Mouse (Mus musculus) MEL (cell line): ENCODE data around the gene Axin1. TPM values are rescaled to one million over a fixed set of nuclear protein-coding genes. Genes with fewer than 3 reads are reported as not detected.

Experiments used
- DNase-seq: peaks from one replicate; pipeline ENCODE4 v3.0.0; 2011; ENCODE audit warnings: low read depth, low spot score
- H3K27ac ChIP-seq: 2 replicates; pipeline ENCODE4 v1.5.1; 2012; ENCODE audit warnings: low read depth, mild to moderate bottlenecking, control low read depth, low read length, moderate library complexity; ENCODE audit not compliant: control insufficient read depth
- H3K27me3 ChIP-seq, 2 experiments: fragments of 150-350 bp in 1 of 2; sonication (generic) in 1 of 2; 2 replicates each; pipeline ENCODE4 v1.6.1; 2012; ENCODE audit warnings: low read length in 2 of 2, mild to moderate bottlenecking in 2 of 2, improper control_type of control experiment in 1 of 2, moderate library complexity in 1 of 2; ENCODE audit not compliant: insufficient read depth in 2 of 2, control insufficient read depth in 1 of 2
- H3K36me3 ChIP-seq, 2 experiments: 2 replicates each; pipeline ENCODE4 v1.6.1; 2012 to 2014; ENCODE audit warnings: low read length in 2 of 2, improper control_type of control experiment in 1 of 2, inconsistent platforms in 1 of 2, mild to moderate bottlenecking in 1 of 2; ENCODE audit not compliant: insufficient read depth in 2 of 2, control insufficient read depth in 1 of 2
- H3K4me1 ChIP-seq, 2 experiments: fragments of 150-350 bp in 1 of 2; sonication (generic) in 1 of 2; 2 replicates each; pipeline ENCODE4 v1.6.1; 2012; ENCODE audit warnings: low read length in 2 of 2, improper control_type of control experiment in 1 of 2, mild to moderate bottlenecking in 1 of 2; ENCODE audit not compliant: insufficient read depth in 2 of 2, control insufficient read depth in 1 of 2
- H3K4me3 ChIP-seq, 2 experiments: fragments of 150-350 bp in 1 of 2; sonication (generic) in 1 of 2; 2 replicates each; pipeline ENCODE4 v1.5.1; 2012; ENCODE audit warnings: low read depth in 2 of 2, low read length in 2 of 2, mild to moderate bottlenecking in 2 of 2, moderate library complexity in 2 of 2, control low read depth in 1 of 2, improper control_type of control experiment in 1 of 2; ENCODE audit not compliant: control insufficient read depth in 1 of 2, insufficient read depth in 1 of 2
- H3K79me2 ChIP-seq: 2 replicates; pipeline ENCODE4 v1.6.1; 2012; ENCODE audit warnings: mild to moderate bottlenecking, low read length, moderate library complexity; ENCODE audit not compliant: control insufficient read depth, poor library complexity, insufficient read depth
- H3K9ac ChIP-seq: 2 replicates; pipeline ENCODE4 v1.6.1; 2012; ENCODE audit warnings: low read depth, mild to moderate bottlenecking, control low read depth, low read length, moderate library complexity; ENCODE audit not compliant: control insufficient read depth, poor library complexity, severe bottlenecking
- H3K9me3 ChIP-seq: fragments of 150-350 bp; sonication (generic); replicated peaks from 2 replicates; pipeline ENCODE4 v1.6.1; 2012; ENCODE audit warnings: mild to moderate bottlenecking, low read length, improper control_type of control experiment, moderate library complexity; ENCODE audit not compliant: insufficient read depth
- BHLHE40 ChIP-seq: IDR thresholded peaks from 2 replicates; pipeline ENCODE4 v1.6.1; 2012; ENCODE audit warnings: low read depth, mild to moderate bottlenecking, inconsistent platforms, low read length, improper control_type of control experiment, borderline replicate concordance
- CHD2 ChIP-seq: IDR thresholded peaks from 2 replicates; pipeline ENCODE4 v1.6.1; 2011; ENCODE audit warnings: low read length, improper control_type of control experiment
- E2F4 ChIP-seq: IDR thresholded peaks from 2 replicates; pipeline ENCODE4 v1.6.1; 2011; ENCODE audit warnings: low read depth, low read length, improper control_type of control experiment, borderline replicate concordance
- EP300 ChIP-seq, 2 experiments: IDR thresholded peaks; 2 replicates each; pipeline ENCODE4 v1.6.1; 2011; ENCODE audit warnings: improper control_type of control experiment in 2 of 2, low read length in 2 of 2, low read depth in 1 of 2, mild to moderate bottlenecking in 1 of 2
- GABPA ChIP-seq: IDR thresholded peaks from 2 replicates; pipeline ENCODE4 v1.6.1; 2012; ENCODE audit warnings: low read depth, mild to moderate bottlenecking, inconsistent platforms, low read length, improper control_type of control experiment, moderate library complexity
- HCFC1 ChIP-seq: IDR thresholded peaks from 2 replicates; pipeline ENCODE4 v1.6.1; 2012; ENCODE audit warnings: low read depth, mild to moderate bottlenecking, inconsistent platforms, low read length, improper control_type of control experiment, moderate library complexity
- JUND ChIP-seq: IDR thresholded peaks from 2 replicates; pipeline ENCODE4 v1.6.1; 2011; ENCODE audit warnings: low read depth, mild to moderate bottlenecking, improper control_type of control experiment, low read length
- MAFK ChIP-seq: IDR thresholded peaks from 2 replicates; pipeline ENCODE4 v1.6.1; 2011; ENCODE audit warnings: low read depth, mild to moderate bottlenecking, low read length, improper control_type of control experiment, borderline replicate concordance
- MAX ChIP-seq: IDR thresholded peaks from 2 replicates; pipeline ENCODE4 v1.6.1; 2011; ENCODE audit warnings: low read length, improper control_type of control experiment
- MAZ ChIP-seq: IDR thresholded peaks from 2 replicates; pipeline ENCODE4 v1.6.1; 2012; ENCODE audit warnings: low read depth, mild to moderate bottlenecking, inconsistent platforms, low read length, improper control_type of control experiment
- MXI1 ChIP-seq: IDR thresholded peaks from 2 replicates; pipeline ENCODE4 v1.6.1; 2011; ENCODE audit warnings: mild to moderate bottlenecking, low read depth, low read length, improper control_type of control experiment
- MYB ChIP-seq: IDR thresholded peaks from 2 replicates; pipeline ENCODE4 v1.6.1; 2011; ENCODE audit warnings: mild to moderate bottlenecking, low read depth, low read length, improper control_type of control experiment
- MYC ChIP-seq: IDR thresholded peaks from 2 replicates; pipeline ENCODE4 v1.6.1; 2011; ENCODE audit warnings: low read depth, mild to moderate bottlenecking, low read length, improper control_type of control experiment, moderate library complexity
- NELFE ChIP-seq: IDR thresholded peaks from 2 replicates; pipeline ENCODE4 v1.6.1; 2011; ENCODE audit warnings: low read depth, low read length, improper control_type of control experiment
- POLR2A ChIP-seq, 2 experiments: IDR thresholded peaks; 2 replicates each; pipeline ENCODE4 v1.6.1; 2011 to 2012; ENCODE audit warnings: low read length in 2 of 2, mild to moderate bottlenecking in 2 of 2, control low read depth in 1 of 2, improper control_type of control experiment in 1 of 2, low read depth in 1 of 2, moderate library complexity in 1 of 2; ENCODE audit not compliant: control insufficient read depth in 1 of 2, insufficient read depth in 1 of 2, poor library complexity in 1 of 2
- POLR2AphosphoS2 ChIP-seq: IDR thresholded peaks from 2 replicates; pipeline ENCODE4 v1.6.1; 2011; ENCODE audit warnings: low read length, improper control_type of control experiment
- POLR2AphosphoS5 ChIP-seq: IDR thresholded peaks from 2 replicates; pipeline ENCODE4 v1.6.1; 2012; ENCODE audit warnings: low read depth, borderline replicate concordance, mild to moderate bottlenecking, inconsistent platforms, low read length, moderate library complexity, mixed read lengths
- RAD21 ChIP-seq: IDR thresholded peaks from 2 replicates; pipeline ENCODE4 v1.6.1; 2011; ENCODE audit warnings: mild to moderate bottlenecking, low read depth, low read length, improper control_type of control experiment
- TBP ChIP-seq: IDR thresholded peaks from 2 replicates; pipeline ENCODE4 v1.8.0; 2011; ENCODE audit warnings: low read depth, low read length, improper control_type of control experiment
- TCF12 ChIP-seq: IDR thresholded peaks from 2 replicates; pipeline ENCODE4 v1.6.1; 2014; ENCODE audit warnings: low read depth, mild to moderate bottlenecking, inconsistent platforms, low read length, improper control_type of control experiment, moderate library complexity
- ZC3H11A ChIP-seq: IDR thresholded peaks from 2 replicates; pipeline ENCODE4 v1.6.1; 2012; ENCODE audit warnings: low read depth, mild to moderate bottlenecking, inconsistent platforms, low read length, improper control_type of control experiment
- ZNF384 ChIP-seq: IDR thresholded peaks from 2 replicates; pipeline ENCODE4 v1.6.1; 2012; ENCODE audit warnings: low read depth, mild to moderate bottlenecking, inconsistent platforms, low read length, improper control_type of control experiment
- polyA plus RNA-seq, 2 experiments: library from polyadenylated mRNA; stranded (reverse) in 1 of 2; unstranded in 1 of 2; fragments of >175 nt in 1 of 2; fragments of >200 nt in 1 of 2; gene quantifications; 2 replicates each; pipeline versions ENCODE4 v1.2.1 to v1.2.4; 2012; ENCODE audit warnings: low replicate concordance in 2 of 2, low read depth in 1 of 2; ENCODE audit not compliant: insufficient read length in 2 of 2, insufficient read depth in 1 of 2, missing spikeins in 1 of 2
- total RNA-seq: library from RNA; depleted of rRNA; stranded (reverse); fragments of 300-350 nt; gene quantifications from 2 replicates; pipeline ENCODE4 v1.2.3, GENCODE M21; 2012

Axin1 gene
- total and polyA plus RNA-seq, 3 experiments = 33.5 to 54.2 TPM; not detected in 1

GRCm38 (mm10) chr17:26101478-26101877, 37.0 kb upstream of the Axin1 start:
- TF ChIP-seq EP300 (IDR thresholded peaks at IDR 0.05; ENCODE audit: low read depth in 1 of 2, low read length in 2 of 2) (0 out of 4 replicates have a peak, but pooled peaks of 1 of the 2 experiments have one; percentile 10), MAFK (peak; percentile 26; the same call in 1 of the 2 replicates), HCFC1 (no peak), BHLHE40 (no peak), RAD21 (no peak)
- Histone ChIP-seq H3K27ac (no peak overlapping the region), H3K4me1 (peaks cover 2 to 10% of the 10 kb centered on the region in 2 experiments), H3K9ac (no peak overlapping the region), H3K79me2 (no peaks in the 10 kb centered on the region), H3K9me3 (no peaks in the 10 kb centered on the region), H3K4me3 (no peak overlapping the region), H3K27me3 (no peaks in the 10 kb centered on the region), H3K36me3 (peaks cover 0 to 11% of the 10 kb centered on the region in 2 experiments; a peak in 2 of 4 replicates)
- peak; percentile 62 for DNase-seq

- Histone ChIP-seq H3K27me3 (no peaks in the 10 kb centered on the region; a peak in 1 of 4 replicates), H3K79me2 (no peaks in the 10 kb centered on the region), H3K36me3 (peaks cover 0 to 11% of the 10 kb centered on the region in 2 experiments; a peak in 2 of 4 replicates), H3K9me3 (no peaks in the 10 kb centered on the region), H3K4me1 (peaks cover 2 to 10% of the 10 kb centered on the region in 2 experiments), H3K9ac (no peak overlapping the region)
- TF ChIP-seq MAX (no peak), MXI1 (no peak), MAZ (peak; percentile 68), POLR2AphosphoS5 (no peak), ZNF384 (peak; percentile 82), EP300 (IDR thresholded peaks at IDR 0.05; ENCODE audit: low read depth in 1 of 2, low read length in 2 of 2) (no peak), JUND (no peak), NELFE (no peak)
- TF ChIP-seq, all 39 proteins: peak for 2
- Histone ChIP-seq H3K4me3 (no peak overlapping the region; a peak in 1 of 4 replicates), H3K27ac (peak overlapping the region; percentile 1; the same call in 1 of the 2 replicates)
- DNase-seq = peak; percentile 39
Observed at GRCm38 (mm10) chr17:26105619-26106018, 32.9 kb upstream of the Axin1 start.

- Histone ChIP-seq H3K27ac (no peak overlapping the region), H3K9ac (no peak overlapping the region), H3K9me3 (no peaks in the 10 kb centered on the region), H3K79me2 (no peaks in the 10 kb centered on the region; the same call in 1 of the 2 replicates), H3K36me3 (peaks cover 0 to 5% of the 10 kb centered on the region in 2 experiments; a peak in 2 of 4 replicates), H3K4me1 (peaks cover 4 to 12% of the 10 kb centered on the region in 2 experiments), H3K4me3 (no peak overlapping the region), H3K27me3 (no peaks in the 10 kb centered on the region; a peak in 1 of 4 replicates)
- DNase-seq = no peak
- no peak for TF ChIP-seq ZC3H11A
- TF ChIP-seq MYB = no peak
- TF ChIP-seq GABPA = no peak
- TF ChIP-seq MAZ = no peak
- no peak for TF ChIP-seq TCF12
- TF ChIP-seq POLR2AphosphoS2 = no peak
- TF ChIP-seq EP300 (IDR thresholded peaks at IDR 0.05; ENCODE audit: low read depth in 1 of 2, low read length in 2 of 2) = no peak
- TF ChIP-seq POLR2A (IDR thresholded peaks at IDR 0.05; ENCODE audit: control insufficient read depth in 1 of 2, insufficient read depth in 1 of 2, low read depth in 1 of 2, low read length in 2 of 2, poor library complexity in 1 of 2) = no peak
- no peak for TF ChIP-seq BHLHE40
- no peak for TF ChIP-seq MYC
- no peak for TF ChIP-seq TBP
- TF ChIP-seq MAFK = no peak
- no peak for TF ChIP-seq E2F4
- no peak for TF ChIP-seq RAD21
- TF ChIP-seq CHD2 = no peak
Observed at GRCm38 (mm10) chr17:26110156-26110555, 28.3 kb upstream of the Axin1 start.
